Mouse (Mus musculus) megakaryocyte, embryonic 14.5 days (primary cell): Measurements from ENCODE around the gene Cdyl2. TPM values are rescaled to one million over a fixed set of nuclear protein-coding genes. Genes with fewer than 3 reads are reported as not detected.

Experiments used
- H3K27me3 ChIP-seq: replicated peaks from 2 replicates; pipeline ENCODE3; 2012; ENCODE audit warnings: inconsistent platforms
- H3K36me3 ChIP-seq: replicated peaks from 2 replicates; pipeline ENCODE3; 2012; ENCODE audit warnings: low read length, inconsistent platforms, mixed read lengths
- H3K4me1 ChIP-seq: 2 replicates; pipeline ENCODE4 v1.6.1; 2012; ENCODE audit warnings: inconsistent platforms
- H3K4me3 ChIP-seq: replicated peaks from 2 replicates; pipeline ENCODE3; 2012; ENCODE audit warnings: moderate library complexity, mild to moderate bottlenecking, inconsistent platforms
- H3K9me3 ChIP-seq: 2 replicates; pipeline ENCODE4 v1.6.1; 2012; ENCODE audit warnings: inconsistent platforms
- FLI1 ChIP-seq: IDR thresholded peaks from 2 replicates; pipeline ENCODE4 v1.6.1; 2012; ENCODE audit warnings: low read length, inconsistent platforms, mixed read lengths
- GATA1 ChIP-seq: IDR thresholded peaks from 3 replicates; pipeline ENCODE4 v1.6.1; 2012; ENCODE audit warnings: mixed read lengths, low read length, inconsistent platforms, borderline replicate concordance
- polyA plus RNA-seq: library from polyadenylated mRNA; stranded (reverse); fragments of >175 nt; gene quantifications from 2 replicates; pipeline ENCODE4 v1.2.3, GENCODE M21; 2012; ENCODE audit warnings: low replicate concordance; ENCODE audit not compliant: insufficient read depth

Cdyl2 gene
- polyA plus RNA-seq, 1 experiment, result 1.1 TPM

- Histone ChIP-seq H3K4me3 (no peak overlapping the region), H3K4me1 (no peaks in the 10 kb centered on the region; the same call in 1 of the 2 replicates), H3K36me3 (peaks cover 6% of the 10 kb centered on the region), H3K9me3 (peaks cover 26% of the 10 kb centered on the region), H3K27me3 (no peaks in the 10 kb centered on the region)
- no peak for TF ChIP-seq GATA1
- no peak for TF ChIP-seq FLI1
Measured at GRCm38 (mm10) chr8:116627854-116628479, 104.8 kb downstream of the Cdyl2 start.

GRCm38 (mm10) chr8:116623591-116623990 is 109.2 kb downstream of the Cdyl2 start:
- Histone ChIP-seq H3K4me3 (no peak overlapping the region), H3K27me3 (no peaks in the 10 kb centered on the region), H3K36me3 (peaks cover 6% of the 10 kb centered on the region), H3K4me1 (no peaks in the 10 kb centered on the region; the same call in 1 of the 2 replicates), H3K9me3 (0 out of 2 replicates have a peak, but pooled peaks cover 10% of the 10 kb centered on the region)
- TF ChIP-seq FLI1 (no peak), GATA1 (no peak)

GRCm38 (mm10) chr8:116622326-116622725 is 110.5 kb downstream of the Cdyl2 start:
- H3K4me3 ChIP-seq, result no peak overlapping the region
- TF ChIP-seq GATA1 (no peak), FLI1 (no peak)
- H3K27me3 ChIP-seq, result no peaks in the 10 kb centered on the region
- peaks cover 6% of the 10 kb centered on the region for H3K36me3 ChIP-seq
- H3K9me3 ChIP-seq, result 0 out of 2 replicates have a peak, but pooled peaks cover 10% of the 10 kb centered on the region
- H3K4me1 ChIP-seq, result no peaks in the 10 kb centered on the region; the same call in 1 of the 2 replicates

GRCm38 (mm10) chr8:116621158-116621961 is 111.4 kb downstream of the Cdyl2 start:
- no peaks in the 10 kb centered on the region; the same call in 1 of the 2 replicates for H3K4me1 ChIP-seq
- TF ChIP-seq GATA1 (no peak), FLI1 (no peak)
- 0 out of 2 replicates have a peak, but pooled peaks cover 10% of the 10 kb centered on the region for H3K9me3 ChIP-seq
- H3K27me3 ChIP-seq, result no peaks in the 10 kb centered on the region
- H3K4me3 ChIP-seq, result no peak overlapping the region
- peaks cover 6% of the 10 kb centered on the region for H3K36me3 ChIP-seq

GRCm38 (mm10) chr8:116619686-116620320 is 113.0 kb downstream of the Cdyl2 start:
- no peaks in the 10 kb centered on the region for H3K27me3 ChIP-seq
- peaks cover 6% of the 10 kb centered on the region for H3K36me3 ChIP-seq
- TF ChIP-seq GATA1, result no peak
- TF ChIP-seq FLI1, result no peak
- H3K4me1 ChIP-seq, result no peaks in the 10 kb centered on the region; the same call in 1 of the 2 replicates
- 0 out of 2 replicates have a peak, but pooled peaks cover 6% of the 10 kb centered on the region for H3K9me3 ChIP-seq
- no peak overlapping the region for H3K4me3 ChIP-seq

GRCm38 (mm10) chr8:116619221-116619620 is 113.6 kb downstream of the Cdyl2 start:
- Histone ChIP-seq H3K9me3 (0 out of 2 replicates have a peak, but pooled peaks cover 6% of the 10 kb centered on the region), H3K4me3 (no peak overlapping the region), H3K27me3 (no peaks in the 10 kb centered on the region), H3K36me3 (peaks cover 6% of the 10 kb centered on the region), H3K4me1 (no peaks in the 10 kb centered on the region; the same call in 1 of the 2 replicates)
- no peak for TF ChIP-seq FLI1
- TF ChIP-seq GATA1, result no peak

- Histone ChIP-seq H3K4me3 (no peak overlapping the region), H3K9me3 (0 out of 2 replicates have a peak, but pooled peaks cover 2% of the 10 kb centered on the region), H3K4me1 (no peaks in the 10 kb centered on the region; the same call in 1 of the 2 replicates), H3K36me3 (peaks cover 2% of the 10 kb centered on the region), H3K27me3 (no peaks in the 10 kb centered on the region)
- TF ChIP-seq FLI1 (no peak), GATA1 (no peak)
Measured at GRCm38 (mm10) chr8:116618797-116619196, 114.0 kb downstream of the Cdyl2 start.

- H3K36me3 ChIP-seq, result no peaks in the 10 kb centered on the region
- no peaks in the 10 kb centered on the region for H3K27me3 ChIP-seq
- TF ChIP-seq FLI1 (no peak), GATA1 (no peak)
- no peaks in the 10 kb centered on the region for H3K9me3 ChIP-seq
- H3K4me3 ChIP-seq, result no peak overlapping the region
- no peaks in the 10 kb centered on the region; the same call in 1 of the 2 replicates for H3K4me1 ChIP-seq
Measured at GRCm38 (mm10) chr8:116617891-116618290, 114.9 kb downstream of the Cdyl2 start.

- H3K36me3 ChIP-seq, result no peaks in the 10 kb centered on the region
- H3K4me1 ChIP-seq, result no peaks in the 10 kb centered on the region
- no peaks in the 10 kb centered on the region for H3K27me3 ChIP-seq
- TF ChIP-seq GATA1, result no peak
- TF ChIP-seq FLI1, result no peak
- no peak overlapping the region for H3K4me3 ChIP-seq
- H3K9me3 ChIP-seq, result 0 out of 2 replicates have a peak, but pooled peaks cover 4% of the 10 kb centered on the region
Measured at GRCm38 (mm10) chr8:116616369-116616768, 116.4 kb downstream of the Cdyl2 start.
